Mouse (Mus musculus): ENCODE data around the gene Cstb.

DNA sequence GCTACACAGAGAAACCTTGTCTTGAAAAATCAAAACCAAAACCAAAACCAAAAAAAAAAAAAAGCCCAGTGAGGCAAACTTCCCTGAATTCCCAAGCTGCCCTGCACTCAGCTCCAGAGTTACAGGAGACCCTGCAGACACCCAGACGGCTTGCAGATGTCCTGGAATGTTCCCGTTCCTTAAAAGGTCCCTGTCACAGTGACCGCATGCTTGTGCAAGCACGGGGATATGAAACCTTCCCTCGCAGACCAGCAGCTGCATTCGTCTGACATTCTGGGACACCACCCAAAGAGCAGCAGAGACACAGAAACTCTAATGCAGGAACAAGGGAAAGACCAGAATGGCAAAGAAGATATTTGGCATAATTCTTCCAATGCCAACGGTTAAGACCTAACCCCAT is 14.5 kb downstream of the Cstb start:
- no peak for TF ChIP-seq CTCF (IDR thresholded peaks at IDR 0.05; ENCODE audit: extremely low read depth, insufficient read depth, insufficient read length, insufficient replicate concordance)
- no peak for TF ChIP-seq POLR2A (IDR thresholded peaks at IDR 0.05; ENCODE audit: low read depth, low read length)
